Comparison of ENCODE assay signal across 8 mouse cellular contexts in the genomic region with DNA sequence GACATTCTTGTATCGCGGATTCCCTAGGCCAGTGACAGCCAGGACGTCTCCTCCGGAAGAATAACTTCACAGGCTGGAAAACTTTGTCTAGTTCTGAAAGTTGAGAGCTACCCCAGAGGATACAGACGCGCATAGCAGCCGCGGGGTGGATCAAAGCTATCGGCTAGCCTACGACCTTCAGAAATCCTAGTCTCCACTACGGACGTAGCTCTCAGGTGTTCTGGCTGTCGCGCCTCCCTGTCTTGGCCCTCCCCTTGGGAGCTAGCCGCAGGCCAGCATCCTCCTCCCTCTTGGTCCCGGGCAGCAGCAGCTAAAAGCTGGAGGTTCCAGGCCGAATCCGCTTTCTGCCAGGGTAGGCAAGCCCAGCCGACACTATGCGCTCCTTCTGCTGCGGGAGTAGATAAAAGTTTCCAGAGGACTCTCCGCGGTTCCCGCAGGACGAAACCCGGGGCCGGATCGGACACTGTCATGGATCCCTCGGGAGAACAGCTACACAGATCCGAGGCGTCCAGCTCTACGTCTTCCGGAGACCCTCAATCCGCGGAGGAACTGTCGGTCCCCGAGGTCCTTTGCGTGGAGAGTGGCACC. TPM values are rescaled to one million over a fixed set of nuclear protein-coding genes. Genes with fewer than 3 reads are reported as not detected.
A peak's percentile ranks its signal among the peaks of the same experiment; 100 is the strongest.
DNase-seq lines count a peak whose midpoint lies in the region; ATAC-seq and TF ChIP-seq lines count a peak whose summit lies in the region.

No protein-coding gene starts in this region.

- H3K4me2 ChIP-seq in heart, embryonic 11.5 days = peak overlapping the region; percentile 87
- H3K4me2 ChIP-seq in midbrain, postnatal 0 days (ENCODE audit: low read depth, low read length, poor library complexity, severe bottlenecking) = peak overlapping the region; percentile 97

- peak; percentile 11 to 19 for DNase-seq in cerebellum, adult 2 months
- no peak for DNase-seq in cerebellum, adult 9-10 months
- no peak for DNase-seq in spleen, adult 2 months (ENCODE audit: low read depth in 1 of 2, low spot score in 2 of 2)
- no peak for DNase-seq in spleen, adult 18-20 months
- DNase-seq in kidney, postnatal 14 days = peak; percentile 17
- DNase-seq in midbrain, postnatal 0 days (ENCODE audit: low spot score) = peak; percentile 27
- DNase-seq in B cell, adult 2 months = no peak

- H3K36me3 ChIP-seq in spleen, adult 2 months (ENCODE audit: control insufficient read depth, insufficient read depth, low read length) = no peaks in the 10 kb centered on the region
- no peaks in the 10 kb centered on the region for H3K36me3 ChIP-seq in heart, embryonic 11.5 days (ENCODE audit: control insufficient read depth, insufficient read depth, low read length)
- H3K36me3 ChIP-seq in midbrain, postnatal 0 days (ENCODE audit: insufficient read depth, low read length) = no peaks in the 10 kb centered on the region

- WGBS in cerebellum, adult 2 months = 1% methylated on average over 38 of the region's 38 CpGs
- 3% methylated on average over 38 of the region's 38 CpGs for WGBS in spleen, adult 2 months
- WGBS in heart, embryonic 11.5 days (ENCODE audit: insufficient replicate concordance) = under 1% methylated on average over 38 of the region's 38 CpGs
- whole genome bisulfite sequencing in midbrain, postnatal 0 days = under 1% methylated on average over 38 of the region's 38 CpGs

- TF ChIP-seq CTCF in cerebellum, adult 2 months (IDR thresholded peaks at IDR 0.05; ENCODE audit: borderline replicate concordance, insufficient read depth, low read depth, low read length) = no peak
- TF ChIP-seq CTCF in spleen, adult 2 months (IDR thresholded peaks at IDR 0.05; ENCODE audit: extremely low read depth, insufficient read depth, insufficient read length, insufficient replicate concordance) = no peak
- TF ChIP-seq CTCF in midbrain, postnatal 0 days (IDR thresholded peaks at IDR 0.05) = no peak

- peaks cover 2% of the 10 kb centered on the region; the same call in 1 of the 2 replicates for H3K27me3 ChIP-seq in cerebellum, adult 2 months (ENCODE audit: control insufficient read depth, insufficient read depth, low read length)
- H3K27me3 ChIP-seq in spleen, adult 2 months (ENCODE audit: control insufficient read depth, insufficient read depth, low read length) = peaks cover 14% of the 10 kb centered on the region
- H3K27me3 ChIP-seq in heart, embryonic 11.5 days (ENCODE audit: control insufficient read depth, insufficient read depth, low read length) = peaks cover 8% of the 10 kb centered on the region; the same call in 1 of the 2 replicates
- H3K27me3 ChIP-seq in midbrain, postnatal 0 days (ENCODE audit: insufficient read depth, low read length) = peaks cover 16% of the 10 kb centered on the region

- H3K9me3 ChIP-seq in heart, embryonic 11.5 days (replicated peaks; ENCODE audit: control insufficient read depth, low read length) = no peaks in the 10 kb centered on the region
- no peaks in the 10 kb centered on the region for H3K9me3 ChIP-seq in midbrain, postnatal 0 days (ENCODE audit: low read length)

- H3K9ac ChIP-seq in heart, embryonic 11.5 days (ENCODE audit: low read depth, low read length) = peak overlapping the region; percentile 79
- peak overlapping the region; percentile 9; the same call in 1 of the 2 replicates for H3K9ac ChIP-seq in midbrain, postnatal 0 days (replicated peaks; ENCODE audit: low read length, poor library complexity, severe bottlenecking)

- no peaks in the 10 kb centered on the region for H3K4me1 ChIP-seq in cerebellum, adult 2 months (ENCODE audit: control insufficient read depth, insufficient read depth, low read length)
- H3K4me1 ChIP-seq in spleen, adult 2 months (ENCODE audit: control insufficient read depth, insufficient read depth, insufficient read length) = peaks cover 4% of the 10 kb centered on the region; the same call in 1 of the 2 replicates
- H3K4me1 ChIP-seq in heart, embryonic 11.5 days (ENCODE audit: control insufficient read depth, insufficient read depth, low read length) = peaks cover 3% of the 10 kb centered on the region; the same call in 1 of the 2 replicates
- H3K4me1 ChIP-seq in midbrain, postnatal 0 days (ENCODE audit: insufficient read depth, low read length) = peaks cover 3% of the 10 kb centered on the region; the same call in 1 of the 2 replicates

- ATAC-seq in heart, embryonic 11.5 days (replicated peaks; ENCODE audit: insufficient number of reproducible peaks, low FRiP score, low TSS enrichment) = peak; percentile 50; the same call in 1 of the 2 replicates
- ATAC-seq in midbrain, postnatal 0 days (ENCODE audit: low FRiP score) = peak; percentile 55

- H3K27ac ChIP-seq in cerebellum, adult 2 months (ENCODE audit: insufficient read depth, low read length) = no peak overlapping the region
- H3K27ac ChIP-seq in spleen, adult 2 months (ENCODE audit: insufficient read depth, low read length) = no peak overlapping the region
- peak overlapping the region; percentile 18 for H3K27ac ChIP-seq in heart, embryonic 11.5 days (ENCODE audit: low read depth, low read length)
- H3K27ac ChIP-seq in midbrain, postnatal 0 days (ENCODE audit: low read depth, low read length) = no peak overlapping the region

- peak overlapping the region; percentile 48 for H3K4me3 ChIP-seq in cerebellum, adult 2 months (replicated peaks; ENCODE audit: insufficient read depth, low read depth, low read length)
- peak overlapping the region; percentile 14; the same call in 1 of the 2 replicates for H3K4me3 ChIP-seq in spleen, adult 2 months (ENCODE audit: extremely low read depth, insufficient read depth, insufficient read length)
- H3K4me3 ChIP-seq in heart, embryonic 11.5 days (ENCODE audit: low read depth, low read length) = peak overlapping the region; percentile 69
- H3K4me3 ChIP-seq in midbrain, postnatal 0 days (ENCODE audit: low read depth, low read length) = peak overlapping the region; percentile 51

- TF ChIP-seq POLR2A in cerebellum, adult 2 months (IDR thresholded peaks at IDR 0.05; ENCODE audit: borderline replicate concordance, insufficient read depth, low read length) = no peak
- no peak for TF ChIP-seq POLR2A in spleen, adult 2 months (IDR thresholded peaks at IDR 0.05; ENCODE audit: low read depth, low read length)

RNA-seq across cellular contexts. Expression of a gene that starts 9.6 kb away (rescaled TPM):
- 1.6 and 1.7 TPM in 2 replicates for polyA plus RNA-seq in cerebellum, adult 2 months (2012; rRNA removed)
- polyA plus RNA-seq in spleen, adult 2 months (2012; rRNA removed) = not detected in 2 replicates
- polyA plus RNA-seq in heart, embryonic 11.5 days (2014; fragmentation: Nextera tagmentation; extraction: Ambion mirVana) = 4.4 and 4.7 TPM in 2 replicates
- 0.85 and 1.8 TPM in 2 replicates for total RNA-seq in midbrain, postnatal 0 days (2014; rRNA removed)
- 0.58 and 0.70 TPM in 2 replicates for polyA plus RNA-seq in midbrain, postnatal 0 days (2015; fragmentation: Nextera tagmentation; extraction: Ambion mirVana)

Comparison
In these comparisons a context has a peak if more than half of its experiments do, and no peak if none do; other contexts are left out.
1. DNase-seq: peak in cerebellum, adult 2 months (2 of 2), kidney, postnatal 14 days (single experiment) and midbrain, postnatal 0 days (single experiment); none in cerebellum, adult 9-10 months (single experiment), spleen, adult 2 months (0 of 2), spleen, adult 18-20 months (0 of 2) and B cell, adult 2 months (0 of 2).
2. H3K4me3 ChIP-seq: peak in every context shown above with its lines; median percentile 69 in heart, embryonic 11.5 days; 51 in midbrain, postnatal 0 days; 48 in cerebellum, adult 2 months; 14 in spleen, adult 2 months.